Mouse (Mus musculus): ENCODE measurements around the gene Bmpr1b.
"Not testable (repeated sequence)": the region's sequence is repeated elsewhere in the genome, so short reads cannot be mapped to it uniquely, and the experiment has no call there.

Gene Bmpr1b

DNA sequence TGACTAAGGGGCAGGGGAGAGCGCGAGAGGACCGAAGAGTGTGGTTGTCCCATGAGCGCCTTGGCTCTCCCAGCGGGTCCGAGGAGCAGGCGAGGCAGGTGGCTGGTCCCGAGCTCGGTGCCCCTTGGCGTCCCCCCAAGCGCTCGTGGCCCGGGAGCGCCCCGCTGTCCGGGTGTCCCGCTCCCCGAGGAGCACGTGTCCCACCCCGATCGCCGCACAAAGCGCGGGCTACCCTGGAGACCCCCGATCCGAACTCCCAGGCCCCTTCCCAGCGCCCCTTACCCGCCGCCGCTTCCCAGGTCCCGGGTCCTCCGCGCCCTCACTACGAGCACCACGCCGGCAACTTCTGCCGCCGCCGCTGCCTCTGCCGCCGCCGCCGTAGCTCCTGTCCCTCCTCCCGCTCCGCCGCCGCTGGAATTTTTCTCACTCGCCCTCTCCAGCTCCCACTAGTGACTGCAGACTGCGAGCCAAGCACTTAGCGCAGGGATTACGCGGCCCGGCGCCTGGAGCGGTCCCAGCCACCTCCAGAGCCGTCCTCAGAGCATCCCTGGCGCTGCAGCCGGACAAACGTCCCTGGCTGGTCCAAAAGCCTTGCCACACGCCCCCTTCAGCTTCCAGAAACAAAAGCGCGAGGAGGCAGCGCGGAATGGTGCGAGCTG is at the start of gene Bmpr1b:
Gene Bmpr1b (minus strand): TSS at position 563 of the 659 bp plus-strand sequence.
- DNase-seq = peak; percentile 72 to 81

DNA sequence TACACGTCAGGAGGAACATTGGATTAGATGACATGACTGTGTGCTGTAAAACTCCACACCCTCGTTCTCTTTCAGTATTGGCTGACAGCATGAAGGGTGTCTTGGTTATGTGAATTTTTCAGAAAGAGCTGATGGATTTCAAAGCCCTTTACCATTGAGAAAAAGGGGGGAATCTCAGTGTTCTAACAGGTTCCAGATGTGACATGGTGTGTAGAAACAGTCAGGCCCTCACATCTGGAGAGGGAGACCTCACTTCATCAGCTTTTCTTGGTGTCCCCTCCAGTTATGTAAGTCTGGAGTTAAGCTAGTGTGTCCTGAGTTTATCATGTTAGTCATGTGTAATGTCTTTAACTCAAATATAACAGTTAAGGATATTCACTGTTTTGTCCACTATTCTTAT is 43.6 kb upstream of the Bmpr1b start:
- DNase-seq = no peak

DNA sequence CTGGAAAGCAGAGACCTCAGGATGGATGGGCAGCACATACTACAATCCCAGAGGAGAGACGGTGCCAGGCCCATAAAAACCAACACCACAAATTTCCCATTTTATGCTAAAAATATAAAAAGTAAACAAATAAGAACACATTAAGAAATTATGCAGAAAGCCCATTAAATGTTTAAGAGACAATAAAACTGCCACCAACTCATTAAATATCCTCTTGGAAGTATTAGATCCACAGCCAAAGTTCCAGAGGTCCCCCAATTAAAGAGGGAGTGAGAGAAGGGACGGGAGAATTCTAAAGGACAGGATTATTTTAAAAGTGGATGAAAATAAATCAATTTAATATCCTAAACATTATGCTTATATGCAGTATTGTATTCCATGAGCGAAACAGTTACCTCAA is 43.0 kb upstream of the Bmpr1b start:
- no peak for DNase-seq

DNA sequence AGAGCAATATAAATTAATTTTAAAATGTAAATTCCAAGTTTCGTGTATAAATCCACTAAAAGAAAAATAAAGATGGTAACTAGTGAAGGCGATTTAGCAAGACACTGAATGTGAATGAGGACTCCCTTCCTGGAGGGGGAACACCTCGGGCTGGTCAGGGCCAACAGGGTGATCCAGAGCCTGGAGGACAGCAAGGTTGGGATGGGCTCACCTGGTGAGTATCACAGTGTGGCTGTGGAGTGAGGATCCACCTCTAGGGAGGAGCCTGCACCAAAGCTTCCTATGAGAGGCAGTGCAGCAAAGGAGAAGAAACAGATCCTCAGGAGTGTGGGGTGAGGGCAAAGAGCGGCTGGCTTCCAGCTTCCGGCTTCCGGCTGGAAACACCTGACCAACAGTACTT is 40.8 kb upstream of the Bmpr1b start:
- no peak for DNase-seq

DNA sequence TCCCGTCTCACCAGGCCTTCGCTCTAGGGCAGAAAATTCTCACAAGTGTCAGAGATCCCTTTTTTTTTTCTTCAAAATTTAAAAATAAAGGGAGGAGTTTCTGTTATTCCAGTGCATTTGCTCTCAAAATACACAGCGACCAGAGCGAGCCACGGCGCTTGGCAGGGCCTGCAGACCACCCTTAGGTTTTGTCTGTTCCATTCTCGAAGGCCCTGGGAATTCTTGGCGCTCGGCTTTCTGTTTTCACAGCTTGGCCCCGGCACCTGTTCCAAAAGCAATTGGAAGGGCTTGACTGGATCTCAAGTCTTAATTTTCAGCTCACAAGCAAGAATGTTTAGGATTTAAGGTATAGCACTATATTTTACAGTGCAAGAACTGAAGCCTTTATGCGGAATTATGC is 39.8 kb upstream of the Bmpr1b start:
- no peak for DNase-seq

DNA sequence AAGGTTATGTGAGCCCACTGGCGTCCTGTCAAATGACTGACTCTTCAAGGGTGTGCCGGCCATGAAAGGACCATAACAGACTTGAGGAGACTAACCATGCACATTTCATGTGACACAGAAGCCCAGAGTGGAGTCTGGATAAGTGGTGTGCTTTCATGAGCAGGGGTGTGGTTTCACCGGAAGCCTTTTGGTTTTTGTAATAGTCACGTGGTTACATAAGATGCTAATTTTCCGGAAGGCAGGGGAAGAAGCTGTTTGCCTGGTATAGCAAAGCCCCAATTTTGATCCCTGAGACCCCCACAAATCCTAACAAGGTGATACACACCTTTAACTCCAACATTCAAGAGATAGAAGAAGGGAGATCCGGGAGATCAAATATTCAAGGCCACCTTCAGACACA is 38.3 kb upstream of the Bmpr1b start:
- DNase-seq = no peak

DNA sequence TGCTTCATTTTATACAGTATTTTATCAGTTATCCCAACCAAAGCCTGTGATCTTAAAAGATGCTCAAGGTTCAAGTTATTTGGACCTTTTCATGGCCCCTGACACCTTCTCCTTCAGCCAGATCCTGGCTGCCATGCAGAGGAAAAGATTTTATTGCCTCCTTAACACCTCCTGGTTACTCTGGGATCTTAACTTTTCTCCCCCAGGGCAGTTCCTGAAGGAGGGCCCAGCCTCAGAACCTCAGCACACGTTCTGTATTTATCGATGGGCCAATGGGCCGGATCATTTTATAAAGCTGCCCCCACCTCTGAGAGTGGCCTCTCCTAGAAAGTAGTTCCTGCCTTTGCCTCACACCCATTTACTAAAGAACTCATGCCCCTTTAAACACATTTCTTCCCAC is 37.1 kb upstream of the Bmpr1b start:
- DNase-seq = no peak

DNA sequence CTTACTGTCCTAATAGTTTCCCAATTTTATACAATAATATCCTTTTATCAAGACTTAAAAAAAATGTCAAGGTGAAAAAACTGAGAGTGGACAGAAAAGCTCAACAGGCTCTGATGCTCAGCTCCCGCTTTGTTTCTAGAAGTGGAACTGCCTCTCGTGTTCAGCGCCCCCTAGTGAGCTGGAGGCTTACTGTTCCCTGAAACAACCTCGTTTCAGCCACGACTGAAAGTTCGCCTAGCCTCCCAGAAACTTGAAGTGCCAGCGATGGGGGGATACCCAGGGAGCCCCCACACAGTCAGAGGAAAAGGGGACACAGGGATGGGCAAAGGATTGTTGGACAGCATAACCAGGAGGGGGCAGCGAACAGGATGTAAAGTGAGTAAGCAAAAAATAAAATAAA is 26.9 kb upstream of the Bmpr1b start:
- DNase-seq = no peak

DNA sequence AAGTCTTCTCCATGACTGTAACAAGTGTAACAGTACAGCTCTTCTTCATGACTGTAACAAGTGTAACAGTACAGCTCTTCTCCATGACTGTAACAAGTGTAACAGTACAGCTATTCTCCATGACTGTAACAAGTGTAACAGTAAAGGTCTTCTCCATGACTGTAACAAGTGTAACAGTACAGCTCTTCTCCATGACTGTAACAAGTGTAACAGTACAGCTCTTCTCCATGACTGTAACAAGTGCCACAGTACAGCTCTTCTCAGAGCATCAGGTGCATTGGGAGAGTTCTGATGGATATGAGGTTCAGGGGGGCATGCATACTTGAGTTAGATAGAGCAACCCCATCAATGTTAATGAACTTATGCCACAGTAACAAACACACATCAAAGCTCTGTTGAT is 22.4 kb upstream of the Bmpr1b start:
- not testable (repeated sequence) for DNase-seq

DNA sequence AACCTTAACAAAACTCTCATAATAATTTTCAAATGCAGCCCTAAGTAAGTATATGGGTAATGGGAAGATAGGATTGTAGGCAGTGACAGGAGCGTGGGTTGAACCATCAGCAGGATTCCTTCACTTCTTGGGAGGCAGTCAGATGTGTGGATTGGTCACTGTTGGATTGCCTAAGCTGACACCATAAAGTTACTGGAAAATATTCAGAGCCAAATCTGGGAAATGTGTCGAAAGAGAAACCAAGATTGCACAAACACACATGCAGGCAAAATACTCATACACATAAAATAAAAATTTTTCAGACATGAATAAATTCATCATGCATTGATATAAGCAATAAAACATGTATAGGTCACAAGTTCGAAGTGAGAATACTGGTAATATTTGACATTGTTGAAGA is 17.3 kb upstream of the Bmpr1b start:
- no peak for DNase-seq

DNA sequence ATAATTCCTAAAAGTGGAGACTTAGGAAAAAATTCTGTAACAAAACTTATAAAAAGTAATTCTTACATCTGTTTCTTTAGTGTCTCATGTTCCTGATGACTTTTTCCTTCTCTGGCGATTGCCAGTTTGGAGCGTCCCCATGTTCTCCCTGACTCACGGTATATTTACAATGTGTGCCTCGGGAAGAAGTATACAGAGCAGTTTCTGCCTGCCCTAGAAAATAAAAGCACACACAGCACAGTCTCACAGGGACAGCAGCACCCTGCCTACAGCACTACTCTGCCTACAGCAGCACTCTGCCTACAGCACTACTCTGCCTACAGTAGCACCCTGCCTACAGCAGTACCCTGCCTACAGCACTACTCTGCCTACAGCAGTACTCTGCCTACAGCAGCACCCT is 4.8 kb upstream of the Bmpr1b start:
- no peak for DNase-seq

DNA sequence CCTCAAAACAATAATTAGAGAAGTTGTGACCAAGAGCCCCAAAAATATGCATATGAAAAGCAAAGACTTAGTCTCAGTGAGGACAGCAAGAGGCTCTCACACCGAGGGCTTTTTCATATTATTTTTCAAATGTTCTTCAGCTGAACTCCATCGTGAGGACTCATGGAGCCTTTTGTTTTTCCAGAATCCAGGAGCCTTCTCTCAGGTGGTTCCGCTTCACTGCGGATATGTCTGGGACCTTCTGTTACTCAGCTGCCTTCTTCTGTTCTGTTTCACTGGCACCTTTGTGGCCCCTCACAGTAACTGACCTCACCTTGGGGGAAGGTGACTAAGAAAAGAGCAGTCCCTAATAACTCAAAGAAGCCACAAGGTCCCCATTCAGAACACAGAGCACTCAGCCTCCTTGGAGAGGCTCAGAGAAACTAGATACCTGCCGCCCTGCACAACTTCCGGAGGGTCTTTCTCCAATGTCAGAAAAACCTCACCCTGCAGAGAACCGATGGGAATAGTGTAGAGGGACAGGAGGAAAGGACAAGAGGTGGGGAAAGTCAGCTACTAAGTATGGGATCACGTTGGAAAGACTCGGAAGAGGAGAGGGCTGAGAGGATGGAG is 868 bp downstream of the Bmpr1b start:
- DNase-seq = no peak

DNA sequence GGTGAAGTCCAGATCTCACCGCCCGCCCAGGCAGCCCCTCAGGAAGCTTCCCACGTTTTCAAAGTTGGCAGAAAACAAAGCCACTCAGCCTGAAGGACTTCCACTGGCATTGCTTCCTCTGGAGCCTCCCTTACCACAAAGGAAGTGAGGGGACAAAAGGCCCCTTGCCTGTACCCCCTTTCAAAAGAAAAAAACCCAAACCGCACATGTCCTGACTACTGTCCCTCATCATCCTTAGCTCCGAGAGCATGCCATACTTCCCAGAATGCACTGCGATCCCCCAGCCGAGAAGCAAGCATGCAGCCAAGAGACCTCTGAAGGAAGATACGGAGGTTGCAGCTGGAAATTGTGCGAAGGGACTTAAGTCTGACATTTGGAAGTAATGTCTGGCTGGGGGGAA is 4.2 kb downstream of the Bmpr1b start:
- no peak for DNase-seq

DNA sequence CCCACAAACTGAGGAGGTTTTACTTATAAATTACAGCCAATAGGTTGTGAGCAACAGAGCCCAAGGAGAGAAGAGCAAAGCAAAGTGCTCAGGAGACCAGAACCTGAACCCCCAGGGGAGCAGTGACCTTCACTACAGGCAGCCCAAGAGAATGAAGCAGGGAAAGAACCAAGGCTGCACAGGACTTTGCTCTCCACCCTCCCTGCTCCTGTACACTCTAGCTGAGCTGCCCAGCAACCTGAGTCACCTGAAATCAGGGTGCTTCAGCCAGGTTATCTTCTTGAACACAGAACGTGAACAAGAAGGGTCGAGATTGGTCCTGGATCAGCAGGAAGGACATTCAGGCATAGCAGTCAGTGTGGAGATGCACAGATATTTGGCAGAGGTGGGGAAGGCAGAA is 5.3 kb downstream of the Bmpr1b start:
- DNase-seq = no peak

DNA sequence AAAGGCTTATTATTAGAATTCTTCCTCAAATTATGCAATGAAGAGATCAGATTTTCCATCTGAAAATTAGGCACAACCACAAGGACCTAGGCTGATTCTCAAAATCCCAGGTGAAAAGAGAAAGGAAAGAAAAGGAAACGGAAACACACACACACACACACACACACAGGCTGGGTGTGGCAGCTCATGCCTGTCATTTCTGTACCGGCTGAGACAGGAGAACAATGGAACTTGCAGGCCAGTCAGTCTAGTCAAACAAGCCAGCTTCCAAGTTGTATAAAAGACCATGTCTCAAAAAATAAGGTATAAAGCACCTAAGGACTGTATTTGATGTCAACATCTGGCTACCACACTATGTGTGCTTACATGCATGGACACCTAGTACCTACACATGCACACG is 7.8 kb downstream of the Bmpr1b start:
- DNase-seq = no peak

DNA sequence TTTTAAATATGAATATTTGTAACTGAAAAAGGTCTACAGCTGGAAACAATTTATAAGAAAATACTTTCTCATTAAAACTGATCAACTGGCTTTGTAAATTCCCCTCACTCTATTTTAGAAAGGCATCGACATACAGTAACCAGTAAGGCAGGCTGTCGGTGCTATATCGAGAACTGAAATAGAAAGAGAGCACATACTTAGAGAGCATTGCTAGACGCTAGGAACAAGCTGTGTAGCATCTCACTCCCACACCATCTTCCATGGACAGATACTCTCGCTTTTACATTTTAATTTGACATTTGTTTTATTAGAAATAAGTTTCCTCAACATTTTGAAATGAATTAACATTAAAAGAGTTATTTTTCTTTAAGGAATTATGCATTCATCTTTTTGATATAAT is 17.2 kb downstream of the Bmpr1b start:
- no peak for DNase-seq

DNA sequence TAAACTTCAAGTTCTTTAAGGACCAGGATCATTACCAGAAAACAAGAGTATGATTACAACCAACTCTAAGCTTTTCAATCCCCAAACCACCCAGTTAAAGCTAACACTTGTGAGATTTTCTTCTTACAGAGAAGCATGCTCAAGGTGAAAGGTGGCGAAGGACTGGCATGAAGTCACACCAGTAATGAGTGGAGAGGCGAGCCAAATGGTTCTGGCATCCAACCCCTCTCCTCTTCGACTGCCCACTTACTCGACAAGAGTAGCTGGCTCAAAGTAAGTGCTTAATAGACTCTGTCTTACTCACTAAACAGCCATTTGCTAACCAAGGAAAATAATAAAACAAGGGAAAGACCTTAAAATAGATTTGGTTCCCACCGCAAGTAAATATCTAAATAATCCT is 30.4 kb downstream of the Bmpr1b start:
- DNase-seq = peak; percentile 12 to 30

DNA sequence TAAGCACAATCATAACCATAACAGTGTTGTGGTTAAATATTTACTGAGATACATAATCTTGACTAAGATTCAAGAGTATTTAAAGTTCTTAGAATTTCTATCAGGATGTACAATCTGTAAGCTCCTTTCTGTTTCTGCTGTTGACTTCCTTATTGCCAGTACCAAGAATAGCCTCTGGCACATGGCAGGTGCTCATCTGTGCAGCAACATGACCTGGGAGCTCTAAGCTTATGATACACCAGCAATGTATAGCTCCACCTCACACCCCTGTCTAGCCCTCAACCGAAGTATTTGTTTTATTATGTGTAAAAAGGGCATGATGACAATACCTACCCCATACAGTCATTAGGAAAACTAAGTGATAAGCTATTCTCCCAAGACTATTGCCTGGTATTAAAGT is 42.8 kb downstream of the Bmpr1b start:
- no peak for DNase-seq

DNA sequence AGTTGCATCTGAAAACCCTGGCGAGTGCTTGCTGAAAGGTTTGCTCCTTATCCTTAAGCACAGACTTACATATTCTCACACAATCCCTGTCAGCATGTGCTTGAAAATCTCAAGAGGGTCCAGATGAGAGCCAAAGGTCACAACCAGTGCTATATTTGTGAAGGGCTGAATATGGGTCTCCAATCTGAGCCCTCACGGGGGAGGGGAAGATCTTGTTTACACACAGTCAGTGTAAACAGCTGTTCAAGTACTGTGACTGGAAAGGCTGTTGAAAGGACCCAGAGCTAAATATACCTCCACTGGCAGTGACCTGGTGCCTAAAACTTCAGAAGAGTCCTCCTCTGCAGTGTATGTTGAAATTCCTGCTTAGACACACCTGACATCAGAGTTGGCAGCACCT is 43.7 kb downstream of the Bmpr1b start:
- peak; percentile 42 to 46 for DNase-seq

DNA sequence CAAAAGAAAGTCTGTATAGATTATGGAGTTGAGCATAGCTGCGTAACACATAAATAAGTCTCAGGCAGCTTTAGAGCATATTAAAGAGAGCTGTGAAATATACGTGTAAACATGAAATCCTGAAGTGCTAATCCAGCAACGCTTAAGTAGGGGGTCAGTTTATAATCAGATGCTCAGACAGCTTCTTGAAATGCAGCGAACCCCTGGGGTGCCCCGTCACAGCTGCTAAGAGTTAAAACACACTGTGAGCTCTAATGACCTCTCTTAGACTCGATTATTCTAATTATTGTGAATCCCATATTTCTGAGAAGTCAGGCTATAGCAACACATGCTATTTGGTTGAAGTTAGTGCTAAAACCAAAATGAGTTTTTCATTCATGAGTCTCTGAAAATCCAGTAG is 45.0 kb downstream of the Bmpr1b start:
- no peak for DNase-seq

DNA sequence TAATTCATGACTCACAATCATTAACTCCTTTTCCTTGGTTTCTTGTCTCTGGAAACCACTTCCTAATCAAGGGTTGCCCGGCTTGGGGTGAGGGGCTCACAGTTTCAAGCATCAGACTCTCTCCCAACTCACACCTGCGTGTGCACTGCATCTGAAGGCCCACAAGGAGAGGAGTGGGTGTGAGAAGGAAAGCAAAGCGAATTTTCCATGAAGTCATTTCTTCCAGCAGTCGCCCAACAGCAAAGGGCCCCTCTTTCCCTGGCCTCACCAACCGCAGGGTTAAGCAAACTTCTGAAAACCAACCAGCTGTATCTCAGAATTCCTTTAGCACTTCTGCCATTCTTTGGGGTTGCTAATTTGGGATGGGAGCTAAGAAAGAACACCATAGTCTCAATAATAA is 46.8 kb downstream of the Bmpr1b start:
- DNase-seq = no peak

DNA sequence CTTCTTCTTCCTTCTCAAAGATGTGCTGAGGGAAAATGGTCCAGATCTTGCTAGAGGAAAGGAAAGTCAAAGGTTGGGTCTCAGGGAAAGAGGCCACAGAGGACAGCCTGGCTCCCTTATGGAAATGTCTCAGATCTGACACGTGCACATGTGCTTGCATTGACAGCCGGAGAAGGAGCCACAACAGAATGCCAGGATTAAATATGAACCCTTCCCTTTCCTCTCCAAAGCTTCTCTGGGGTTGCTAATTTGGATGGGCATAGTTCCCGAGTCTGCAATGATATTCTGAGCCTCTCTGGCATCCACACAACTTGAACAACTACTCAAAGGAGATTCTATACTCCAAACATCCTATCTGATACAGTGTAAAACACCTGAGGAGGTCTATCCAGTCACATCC is 48.4 kb downstream of the Bmpr1b start:
- DNase-seq = no peak

DNA sequence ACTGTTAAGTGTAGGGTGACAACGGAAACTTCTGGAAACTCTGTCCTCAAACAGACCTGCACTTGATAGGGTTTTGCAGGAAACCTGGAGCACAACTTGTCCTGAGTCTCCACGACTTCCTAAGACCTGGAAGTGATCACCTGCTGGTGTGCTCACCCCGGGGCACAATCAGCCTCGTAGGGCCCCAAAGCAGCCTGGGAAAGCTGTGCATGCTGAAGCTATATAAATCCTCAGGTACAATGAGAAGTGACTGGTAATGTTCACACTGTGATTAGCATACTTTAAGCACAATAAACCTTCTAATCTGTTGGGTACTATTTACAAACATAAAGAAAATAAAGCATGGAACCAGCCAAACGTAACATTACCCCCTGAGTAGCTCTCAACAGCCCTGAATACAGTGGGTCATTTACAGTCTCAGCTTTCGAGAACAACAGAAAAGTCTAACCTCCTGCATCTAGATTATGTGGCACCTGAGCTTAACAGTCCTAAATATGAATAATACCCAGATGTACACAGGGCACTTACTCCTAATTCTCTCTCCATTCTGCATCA is 54.4 kb downstream of the Bmpr1b start:
- DNase-seq = no peak

DNA sequence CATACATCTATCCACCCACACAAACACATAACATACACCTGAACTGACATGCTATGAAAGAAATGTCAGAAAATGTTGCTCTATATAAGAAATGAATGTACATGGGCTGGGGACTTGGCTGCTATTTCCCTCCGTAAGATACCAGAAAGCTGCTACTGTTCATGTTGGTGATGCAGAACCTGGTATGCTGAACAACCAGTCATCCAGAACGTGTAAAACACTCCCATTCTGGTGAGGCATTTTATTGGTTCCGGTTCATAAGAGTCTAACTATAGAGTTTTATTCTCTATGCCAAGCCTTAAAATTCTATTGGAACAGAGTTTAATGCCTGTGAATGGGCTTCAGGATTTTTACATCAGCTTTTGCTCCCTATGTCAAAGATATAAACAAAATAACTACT is 55.0 kb downstream of the Bmpr1b start:
- no peak for DNase-seq

DNA sequence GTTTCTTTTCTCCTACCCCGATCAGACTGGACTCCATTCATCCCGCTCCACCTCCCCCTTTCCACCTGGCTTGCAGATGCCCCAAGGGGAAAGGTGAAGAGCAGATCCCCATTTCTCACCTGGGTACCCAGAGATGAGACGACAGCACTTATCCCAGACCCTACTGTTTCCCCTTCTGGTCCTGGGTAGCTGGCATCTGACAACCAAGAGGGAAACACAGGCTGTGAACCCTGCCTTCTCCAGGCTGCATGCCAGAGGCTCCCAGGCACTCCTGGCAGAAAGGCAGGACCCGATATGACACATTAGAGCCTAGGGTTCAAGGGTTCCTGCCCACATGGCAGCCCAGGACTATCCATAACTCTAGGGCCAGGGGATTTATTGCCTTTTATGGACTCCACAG is 56.0 kb downstream of the Bmpr1b start:
- DNase-seq = no peak
